Mouse (Mus musculus): ENCODE results near the gene Pkp4. TPM values are rescaled to one million over a fixed set of nuclear protein-coding genes. Genes with fewer than 3 reads are reported as not detected.

Pkp4 gene
- 19.0 TPM for polyA plus RNA-seq (2014; fragmentation: Illumina TruSeq; extraction: RNeasy Lipid Tissue Mini Kit (QIAGEN cat#74804); ENCODE audit: low read depth, low replicate concordance)

DNA sequence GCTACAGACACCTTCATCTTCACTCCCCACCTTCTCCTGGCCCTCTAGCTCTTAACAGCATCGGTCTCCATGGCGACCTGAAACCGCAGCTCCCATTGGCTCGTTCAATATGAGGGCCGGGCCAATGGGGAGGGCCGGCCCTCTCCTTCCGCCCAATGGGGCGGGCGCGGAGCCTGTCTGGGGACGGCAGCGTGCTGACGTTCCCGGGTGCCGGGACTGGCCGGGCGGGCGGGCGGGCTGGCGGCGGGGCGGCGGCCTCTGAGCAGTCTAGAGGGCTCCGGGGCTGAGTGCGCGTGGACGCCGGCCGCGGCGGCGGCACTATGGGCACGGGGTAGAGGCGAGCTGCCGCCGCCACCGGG, at the start of gene Pkp4, which contains the start of gene Ccdc148:
TSS of gene Pkp4 (plus strand) at position 246 of the 359 bp plus-strand sequence.
TSS of gene Ccdc148 (minus strand) at position 79 of the 359 bp plus-strand sequence.

Other genes with a start within 250 kb of the Pkp4 start
- gene Ccdc148, start 167 bp upstream of the Pkp4 start, polyA plus RNA-seq (2014; fragmentation: Illumina TruSeq; extraction: RNeasy Lipid Tissue Mini Kit (QIAGEN cat#74804); ENCODE audit: low read depth, low replicate concordance) = 17.7 TPM

All from testis, adult 10 weeks (tissue).